Mouse (Mus musculus) stomach, postnatal 0 days (tissue): ENCODE results near the gene Fads6.

Experiments
- CTCF ChIP-seq: IDR thresholded peaks from 2 replicates; pipeline ENCODE4 v1.5.1; 2016; ENCODE audit warnings: antibody characterized with exemption, low read depth, mild to moderate bottlenecking, moderate library complexity
- EP300 ChIP-seq: optimal IDR thresholded peaks from 2 replicates; pipeline ENCODE3; 2016; ENCODE audit warnings: antibody characterized with exemption

DNA sequence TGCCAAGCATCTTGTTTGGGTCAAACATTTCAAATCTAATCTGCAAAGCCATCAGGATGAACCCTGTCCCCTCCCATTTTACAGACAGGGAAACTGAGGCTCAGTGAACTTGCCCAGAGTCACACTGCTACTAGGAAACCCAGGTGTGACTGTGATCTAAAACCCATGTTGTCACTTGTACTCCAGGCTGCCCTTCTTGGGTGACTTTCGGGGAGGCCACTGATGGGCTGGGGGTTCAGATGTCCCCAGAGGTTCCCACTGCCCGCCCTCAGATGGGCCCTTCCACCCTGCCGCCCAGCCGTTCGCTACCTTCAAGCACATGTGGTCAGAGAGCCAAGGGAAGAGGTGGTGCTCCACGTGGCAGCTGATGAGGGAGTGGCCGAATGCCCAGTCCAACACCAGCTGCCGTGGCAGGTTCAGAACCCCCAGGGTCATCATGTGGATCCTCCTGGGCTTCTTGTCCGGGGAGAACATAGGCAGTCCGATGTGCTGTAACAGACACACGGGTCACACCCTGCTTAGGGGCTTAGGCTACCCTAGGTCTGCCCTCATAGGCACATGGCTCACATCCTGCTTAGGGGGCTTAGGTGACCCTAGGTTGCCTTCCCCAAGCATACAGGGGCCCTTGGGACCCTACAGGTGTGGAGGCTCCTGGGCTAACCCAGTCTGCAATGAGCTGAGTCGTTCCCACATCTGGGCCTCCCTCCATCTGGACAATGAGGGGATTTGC is 13.4 kb downstream of the Fads6 start:
- TF ChIP-seq CTCF (no peak), EP300 (no peak)
